Mouse (Mus musculus): ENCODE measurements at regions not wholly inside any gene's neighbourhood (a gene's known extent, or its start where the extent isn't known, plus 50 kb on each side); places are given as distances from the start of the nearest gene placed in this dataset.

DNA sequence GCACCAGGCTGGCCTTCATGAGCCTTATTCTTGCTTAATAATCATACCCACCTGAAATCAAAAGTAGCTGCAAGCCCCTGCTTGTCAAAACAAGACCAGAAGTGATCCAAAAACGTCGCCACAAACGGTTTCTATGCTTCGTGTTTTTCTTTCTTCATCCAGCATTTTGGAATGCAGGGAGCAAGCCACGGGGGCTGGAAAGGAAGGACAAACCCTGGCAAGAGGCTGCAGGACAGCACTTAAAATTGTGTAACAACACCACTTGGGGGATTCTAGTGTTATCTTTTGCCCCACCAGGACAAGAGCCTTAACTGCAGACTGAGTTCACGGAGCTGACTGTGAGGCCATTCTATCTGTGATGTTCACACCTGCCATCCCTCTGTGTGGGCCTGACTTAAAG is 120.5 kb upstream of the Dyrk2 start:
- H3K4me3 ChIP-seq (ENCODE audit: low read depth, low read length): no peak overlapping the region
- no peaks in the 10 kb centered on the region for H3K36me3 ChIP-seq (ENCODE audit: control insufficient read depth, insufficient read depth, low read length)
- no peaks in the 10 kb centered on the region for H3K4me1 ChIP-seq (ENCODE audit: control insufficient read depth, insufficient read depth, low read length)
- no peaks in the 10 kb centered on the region for H3K27me3 ChIP-seq (ENCODE audit: control insufficient read depth, insufficient read depth, low read length)
- no peak for ATAC-seq (ENCODE audit: insufficient number of reproducible peaks, insufficient read depth, low FRiP score, low read depth)
- H3K4me2 ChIP-seq (replicated peaks; ENCODE audit: low read depth, low read length): no peak overlapping the region
- 80% methylated on average over 6 of the region's 6 CpGs for WGBS
- H3K9ac ChIP-seq (replicated peaks; ENCODE audit: low read depth, low read length): no peak overlapping the region
- no peak overlapping the region for H3K27ac ChIP-seq (ENCODE audit: low read length)
- H3K9me3 ChIP-seq (ENCODE audit: control insufficient read depth, low read depth, low read length): no peaks in the 10 kb centered on the region

DNA sequence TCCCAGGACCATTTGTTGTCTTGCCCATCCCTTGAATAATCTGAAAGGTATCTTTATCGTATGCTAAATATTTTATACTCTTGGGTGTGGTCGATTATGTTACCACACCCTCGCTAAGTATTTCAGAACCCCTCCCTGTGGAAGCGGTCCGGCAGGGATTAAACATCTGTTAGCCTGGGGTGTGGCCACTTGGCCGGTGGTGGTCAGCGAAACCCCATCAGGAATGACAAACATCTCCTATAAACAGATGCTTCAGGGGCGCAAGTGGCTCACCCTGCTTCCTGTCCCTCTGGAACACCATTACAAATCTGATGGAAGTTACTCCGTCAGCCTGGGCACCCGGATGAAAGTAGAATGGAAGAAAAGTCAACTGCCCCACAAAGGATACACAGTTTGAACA is 119.8 kb upstream of the Dyrk2 start:
- Histone ChIP-seq H3K36me3 (ENCODE audit: control insufficient read depth, insufficient read depth, low read length) (no peaks in the 10 kb centered on the region), H3K9me3 (ENCODE audit: control insufficient read depth, low read depth, low read length) (no peaks in the 10 kb centered on the region), H3K4me3 (ENCODE audit: low read depth, low read length) (no peak overlapping the region), H3K4me1 (ENCODE audit: control insufficient read depth, insufficient read depth, low read length) (no peaks in the 10 kb centered on the region), H3K4me2 (replicated peaks; ENCODE audit: low read depth, low read length) (no peak overlapping the region), H3K27me3 (ENCODE audit: control insufficient read depth, insufficient read depth, low read length) (no peaks in the 10 kb centered on the region), H3K27ac (ENCODE audit: low read length) (no peak overlapping the region), H3K9ac (replicated peaks; ENCODE audit: low read depth, low read length) (no peak overlapping the region)
- ATAC-seq (ENCODE audit: insufficient number of reproducible peaks, insufficient read depth, low FRiP score, low read depth): no peak
- 73% methylated on average over 10 of the region's 10 CpGs for WGBS

DNA sequence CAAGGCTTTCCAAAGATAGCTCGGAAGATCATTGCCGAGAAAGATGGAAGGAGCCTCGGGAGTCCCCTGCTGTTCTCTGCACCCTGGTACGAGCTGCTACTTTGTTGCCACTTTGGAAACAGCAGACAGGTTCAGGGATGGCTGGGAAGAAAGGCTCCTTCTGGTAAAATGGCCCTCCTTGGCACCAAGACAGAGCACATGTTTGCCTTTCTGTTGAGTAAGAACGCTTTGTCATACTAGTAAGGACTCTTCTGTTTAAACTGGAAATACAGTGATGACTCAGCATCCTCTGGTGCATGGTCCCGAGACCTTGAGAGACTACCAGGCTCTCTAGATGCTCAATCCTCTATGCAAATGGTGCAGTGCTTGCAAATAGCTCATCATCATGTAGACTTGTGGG is 118.2 kb upstream of the Dyrk2 start:
- H3K4me1 ChIP-seq (ENCODE audit: control insufficient read depth, insufficient read depth, low read length): no peaks in the 10 kb centered on the region
- no peaks in the 10 kb centered on the region for H3K36me3 ChIP-seq (ENCODE audit: control insufficient read depth, insufficient read depth, low read length)
- H3K27me3 ChIP-seq (ENCODE audit: control insufficient read depth, insufficient read depth, low read length): no peaks in the 10 kb centered on the region
- H3K27ac ChIP-seq (ENCODE audit: low read length): no peak overlapping the region
- no peak overlapping the region for H3K4me3 ChIP-seq (ENCODE audit: low read depth, low read length)
- H3K9me3 ChIP-seq (ENCODE audit: control insufficient read depth, low read depth, low read length): 0 out of 2 replicates have a peak, but pooled peaks cover 4% of the 10 kb centered on the region
- H3K9ac ChIP-seq (replicated peaks; ENCODE audit: low read depth, low read length): no peak overlapping the region
- no peak for ATAC-seq (ENCODE audit: insufficient number of reproducible peaks, insufficient read depth, low FRiP score, low read depth)
- no peak overlapping the region for H3K4me2 ChIP-seq (replicated peaks; ENCODE audit: low read depth, low read length)
- 85% methylated on average over 6 of the region's 6 CpGs for WGBS

DNA sequence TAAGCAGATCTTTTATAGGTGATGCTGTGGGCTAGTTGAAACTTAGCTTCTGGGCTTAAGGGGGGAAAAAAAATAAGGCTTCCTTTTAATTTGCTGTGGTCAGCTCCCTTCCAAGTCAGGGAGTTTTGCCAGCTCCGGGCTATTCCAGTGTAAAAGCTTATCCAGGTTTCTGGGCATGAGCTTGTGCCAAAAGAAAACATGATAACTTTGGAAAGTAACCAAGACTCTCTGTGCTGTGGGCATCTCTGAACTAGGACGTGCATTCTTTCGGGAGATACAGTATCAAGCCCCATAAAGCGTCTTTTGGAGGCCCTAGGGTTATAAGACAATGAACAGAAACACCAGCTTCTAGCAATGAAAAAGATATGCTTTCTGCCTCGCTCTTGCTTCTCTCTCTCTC is 114.6 kb upstream of the Dyrk2 start:
- no peak overlapping the region for H3K9ac ChIP-seq (replicated peaks; ENCODE audit: low read depth, low read length)
- 77% methylated on average over 5 of the region's 5 CpGs for WGBS
- H3K27me3 ChIP-seq (ENCODE audit: control insufficient read depth, insufficient read depth, low read length): no peaks in the 10 kb centered on the region
- H3K4me1 ChIP-seq (ENCODE audit: control insufficient read depth, insufficient read depth, low read length): no peaks in the 10 kb centered on the region
- no peak overlapping the region for H3K4me3 ChIP-seq (ENCODE audit: low read depth, low read length)
- H3K4me2 ChIP-seq (replicated peaks; ENCODE audit: low read depth, low read length): no peak overlapping the region
- no peaks in the 10 kb centered on the region for H3K36me3 ChIP-seq (ENCODE audit: control insufficient read depth, insufficient read depth, low read length)
- H3K9me3 ChIP-seq (ENCODE audit: control insufficient read depth, low read depth, low read length): 0 out of 2 replicates have a peak, but pooled peaks cover 4% of the 10 kb centered on the region
- H3K27ac ChIP-seq (ENCODE audit: low read length): no peak overlapping the region
- no peak for ATAC-seq (ENCODE audit: insufficient number of reproducible peaks, insufficient read depth, low FRiP score, low read depth)

DNA sequence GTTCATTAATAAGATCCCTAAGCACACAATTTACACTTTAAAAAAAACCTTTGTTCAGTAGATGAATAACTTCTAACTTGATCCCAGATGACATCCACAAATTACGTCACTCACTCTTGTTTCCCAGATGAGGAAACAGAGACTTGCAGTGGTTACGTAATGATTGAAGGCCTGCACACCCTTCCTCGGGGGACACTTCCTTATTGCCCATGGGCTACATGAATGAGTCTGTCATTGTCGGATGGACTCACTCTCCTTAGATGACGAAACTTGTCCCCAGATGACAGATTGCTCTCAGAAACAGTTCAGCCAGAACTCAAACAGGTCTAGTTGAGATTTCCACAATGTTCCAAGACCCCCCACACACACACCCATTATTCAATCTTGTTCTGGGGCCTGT is 111.4 kb upstream of the Dyrk2 start:
- WGBS: 81% methylated on average over 5 of the region's 5 CpGs
- Histone ChIP-seq H3K9ac (replicated peaks; ENCODE audit: low read depth, low read length) (no peak overlapping the region), H3K36me3 (ENCODE audit: control insufficient read depth, insufficient read depth, low read length) (no peaks in the 10 kb centered on the region), H3K4me3 (ENCODE audit: low read depth, low read length) (no peak overlapping the region), H3K27me3 (ENCODE audit: control insufficient read depth, insufficient read depth, low read length) (no peaks in the 10 kb centered on the region), H3K9me3 (ENCODE audit: control insufficient read depth, low read depth, low read length) (0 out of 2 replicates have a peak, but pooled peaks cover 4% of the 10 kb centered on the region), H3K27ac (ENCODE audit: low read length) (no peak overlapping the region), H3K4me1 (ENCODE audit: control insufficient read depth, insufficient read depth, low read length) (0 out of 2 replicates have a peak, but pooled peaks cover 3% of the 10 kb centered on the region), H3K4me2 (replicated peaks; ENCODE audit: low read depth, low read length) (no peak overlapping the region)
- no peak for ATAC-seq (ENCODE audit: insufficient number of reproducible peaks, insufficient read depth, low FRiP score, low read depth)

DNA sequence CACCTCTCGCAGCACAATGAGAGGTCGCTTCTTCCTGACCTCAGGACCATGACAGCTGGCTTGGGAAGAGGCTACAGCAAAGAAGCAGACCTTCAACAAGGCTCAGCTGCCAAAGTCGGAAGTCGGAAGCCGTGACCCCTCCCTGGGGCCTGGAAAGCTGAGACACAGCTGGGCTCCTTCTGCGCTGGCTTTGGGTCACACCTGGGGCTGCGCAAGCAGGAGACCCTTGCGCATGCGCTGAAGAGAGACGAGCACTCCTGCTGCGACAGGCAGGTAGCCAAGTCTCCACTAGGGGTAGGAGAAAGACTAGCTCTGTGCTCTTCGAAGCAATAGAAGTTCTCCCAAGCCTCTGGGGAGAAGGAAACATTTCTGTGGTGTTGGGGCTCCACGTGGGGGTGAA is 109.3 kb upstream of the Dyrk2 start:
- 0 out of 2 replicates have a peak, but pooled peaks cover 3% of the 10 kb centered on the region for H3K4me1 ChIP-seq (ENCODE audit: control insufficient read depth, insufficient read depth, low read length)
- no peaks in the 10 kb centered on the region for H3K36me3 ChIP-seq (ENCODE audit: control insufficient read depth, insufficient read depth, low read length)
- H3K27me3 ChIP-seq (ENCODE audit: control insufficient read depth, insufficient read depth, low read length): no peaks in the 10 kb centered on the region
- H3K27ac ChIP-seq (ENCODE audit: low read length): no peak overlapping the region
- ATAC-seq (ENCODE audit: insufficient number of reproducible peaks, insufficient read depth, low FRiP score, low read depth): peak; percentile 46; the same call in 1 of the 2 replicates
- H3K4me3 ChIP-seq (ENCODE audit: low read depth, low read length): no peak overlapping the region
- no peak overlapping the region for H3K9ac ChIP-seq (replicated peaks; ENCODE audit: low read depth, low read length)
- no peak overlapping the region for H3K4me2 ChIP-seq (replicated peaks; ENCODE audit: low read depth, low read length)
- H3K9me3 ChIP-seq (ENCODE audit: control insufficient read depth, low read depth, low read length): 0 out of 2 replicates have a peak, but pooled peaks cover 4% of the 10 kb centered on the region
- WGBS: 25% methylated on average over 13 of the region's 13 CpGs

DNA sequence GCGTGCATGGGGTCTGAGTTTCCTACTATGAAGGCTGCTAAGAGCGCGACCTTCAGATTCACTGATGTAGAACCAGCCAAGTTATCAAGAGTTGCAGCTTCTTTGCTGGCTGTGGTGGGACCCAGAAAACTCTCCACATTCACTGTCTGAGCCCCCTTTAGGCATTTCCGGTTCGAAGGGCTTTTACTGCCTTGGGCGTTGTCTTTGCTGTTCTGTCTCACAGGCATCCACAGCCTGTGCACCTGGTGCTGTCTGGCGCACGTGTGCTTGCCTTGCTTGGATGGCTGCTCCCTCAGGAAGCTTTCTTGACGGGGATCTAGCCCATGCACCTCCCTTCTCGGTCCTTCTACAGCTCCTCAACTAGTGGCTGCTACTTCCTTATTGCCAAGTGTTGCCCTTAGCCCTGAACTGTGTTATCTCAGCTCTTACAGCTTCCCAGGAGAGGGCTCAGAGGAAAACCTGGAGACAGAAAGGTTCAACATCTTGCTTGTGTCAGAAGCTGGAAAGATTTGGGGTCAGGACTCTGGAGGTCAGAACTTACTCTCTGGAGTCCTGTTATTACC is 108.3 kb upstream of the Dyrk2 start:
- 73% methylated on average over 10 of the region's 10 CpGs for WGBS
- Histone ChIP-seq H3K4me2 (replicated peaks; ENCODE audit: low read depth, low read length) (no peak overlapping the region), H3K27me3 (ENCODE audit: control insufficient read depth, insufficient read depth, low read length) (no peaks in the 10 kb centered on the region), H3K36me3 (ENCODE audit: control insufficient read depth, insufficient read depth, low read length) (no peaks in the 10 kb centered on the region), H3K9me3 (ENCODE audit: control insufficient read depth, low read depth, low read length) (no peaks in the 10 kb centered on the region), H3K9ac (replicated peaks; ENCODE audit: low read depth, low read length) (no peak overlapping the region), H3K4me1 (ENCODE audit: control insufficient read depth, insufficient read depth, low read length) (0 out of 2 replicates have a peak, but pooled peaks cover 3% of the 10 kb centered on the region), H3K4me3 (ENCODE audit: low read depth, low read length) (no peak overlapping the region), H3K27ac (ENCODE audit: low read length) (no peak overlapping the region)
- ATAC-seq (ENCODE audit: insufficient number of reproducible peaks, insufficient read depth, low FRiP score, low read depth): no peak

DNA sequence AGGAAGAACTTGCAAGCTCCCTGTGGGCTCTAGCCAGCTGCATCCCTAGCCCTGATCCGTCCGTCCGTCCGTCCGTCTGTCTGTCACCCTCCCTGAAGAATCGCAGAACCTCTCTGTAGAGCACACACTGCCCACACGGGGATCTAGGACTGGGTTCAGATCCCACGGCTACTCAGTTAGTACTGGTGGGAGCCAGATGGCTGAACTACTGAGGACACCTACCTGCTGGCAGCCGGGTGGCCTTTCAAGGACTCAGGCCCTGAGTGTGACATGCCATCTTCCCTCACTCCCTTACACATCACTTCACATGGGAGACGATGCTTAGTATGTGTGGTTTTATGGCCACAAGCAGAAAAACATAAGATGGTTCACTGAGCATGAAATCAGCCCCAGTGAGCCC is 106.4 kb upstream of the Dyrk2 start:
- ATAC-seq (ENCODE audit: insufficient number of reproducible peaks, insufficient read depth, low FRiP score, low read depth): no peak
- H3K36me3 ChIP-seq (ENCODE audit: control insufficient read depth, insufficient read depth, low read length): no peaks in the 10 kb centered on the region
- H3K4me1 ChIP-seq (ENCODE audit: control insufficient read depth, insufficient read depth, low read length): 0 out of 2 replicates have a peak, but pooled peaks cover 3% of the 10 kb centered on the region
- no peak overlapping the region for H3K4me2 ChIP-seq (replicated peaks; ENCODE audit: low read depth, low read length)
- 91% methylated on average over 10 of the region's 10 CpGs for WGBS
- no peaks in the 10 kb centered on the region for H3K27me3 ChIP-seq (ENCODE audit: control insufficient read depth, insufficient read depth, low read length)
- no peak overlapping the region for H3K4me3 ChIP-seq (ENCODE audit: low read depth, low read length)
- no peak overlapping the region for H3K9ac ChIP-seq (replicated peaks; ENCODE audit: low read depth, low read length)
- H3K27ac ChIP-seq (ENCODE audit: low read length): no peak overlapping the region
- H3K9me3 ChIP-seq (ENCODE audit: control insufficient read depth, low read depth, low read length): no peaks in the 10 kb centered on the region

DNA sequence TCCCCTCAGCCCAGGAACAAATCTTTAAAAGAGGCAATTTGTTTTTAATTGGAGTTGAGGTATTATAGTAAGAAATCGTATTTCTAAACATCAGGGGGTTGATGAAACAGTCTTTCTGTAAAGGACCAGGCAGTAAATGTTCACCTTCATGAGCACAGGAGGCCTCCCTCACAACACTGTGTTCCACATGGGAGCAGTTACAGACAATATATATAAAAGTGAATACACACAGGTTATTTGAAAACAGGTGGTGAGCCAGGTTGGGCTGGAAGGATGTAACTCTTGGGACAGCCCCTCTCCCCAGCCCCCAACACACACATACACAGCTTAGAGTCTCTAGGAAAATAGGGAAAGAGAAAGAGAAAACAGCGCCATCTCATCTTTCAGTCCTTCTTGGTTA is 105.8 kb upstream of the Dyrk2 start:
- H3K27ac ChIP-seq (ENCODE audit: low read length): no peak overlapping the region
- no peak for ATAC-seq (ENCODE audit: insufficient number of reproducible peaks, insufficient read depth, low FRiP score, low read depth)
- 0 out of 2 replicates have a peak, but pooled peaks cover 3% of the 10 kb centered on the region for H3K4me1 ChIP-seq (ENCODE audit: control insufficient read depth, insufficient read depth, low read length)
- H3K36me3 ChIP-seq (ENCODE audit: control insufficient read depth, insufficient read depth, low read length): no peaks in the 10 kb centered on the region
- H3K9ac ChIP-seq (replicated peaks; ENCODE audit: low read depth, low read length): no peak overlapping the region
- 83% methylated on average over 2 of the region's 2 CpGs for WGBS
- H3K4me3 ChIP-seq (ENCODE audit: low read depth, low read length): no peak overlapping the region
- no peak overlapping the region for H3K4me2 ChIP-seq (replicated peaks; ENCODE audit: low read depth, low read length)
- no peaks in the 10 kb centered on the region for H3K9me3 ChIP-seq (ENCODE audit: control insufficient read depth, low read depth, low read length)
- H3K27me3 ChIP-seq (ENCODE audit: control insufficient read depth, insufficient read depth, low read length): no peaks in the 10 kb centered on the region

Data from stomach, embryonic 14.5 days (tissue).